Mouse (Mus musculus) CH12.LX (cell line): ENCODE measurements at regions not wholly inside any gene's neighbourhood (a gene's known extent, or its start where the extent isn't known, plus 50 kb on each side); places are given as distances from the start of the nearest gene placed in this dataset.

Experiments
- DNase-seq: peaks from one replicate; pipeline ENCODE4 v3.0.0-alpha.2; 2013; ENCODE audit errors: extremely low read depth
- H3K27ac ChIP-seq: 2 replicates; pipeline ENCODE4 v1.5.1; 2012; ENCODE audit warnings: low read depth, mild to moderate bottlenecking, control low read depth, moderate library complexity; ENCODE audit not compliant: insufficient read depth
- H3K27me3 ChIP-seq: replicated peaks from 2 replicates; pipeline ENCODE3; 2012; ENCODE audit warnings: inconsistent platforms
- H3K36me3 ChIP-seq, 2 experiments: replicated peaks in 1 of 2; 2 replicates each; pipeline versions ENCODE3 to v1.6.1; 2012; ENCODE audit warnings: inconsistent platforms in 1 of 2, low read length in 1 of 2, mild to moderate bottlenecking in 1 of 2, mixed read lengths in 1 of 2, moderate library complexity in 1 of 2; ENCODE audit not compliant: control insufficient read depth in 1 of 2, insufficient read depth in 1 of 2
- H3K4me1 ChIP-seq, 2 experiments: 2 replicates each; pipeline ENCODE4 v1.6.1; 2012; ENCODE audit warnings: inconsistent platforms in 1 of 2, moderate library complexity in 1 of 2; ENCODE audit not compliant: insufficient read depth in 2 of 2, control insufficient read depth in 1 of 2
- H3K4me2 ChIP-seq: 2 replicates; pipeline ENCODE4 v1.6.1; 2012; ENCODE audit warnings: low read depth, mild to moderate bottlenecking, control low read depth; ENCODE audit not compliant: poor library complexity, insufficient read depth, severe bottlenecking
- H3K4me3 ChIP-seq, 3 experiments: fragments of 150-350 bp in 1 of 3; sonication (generic) in 1 of 3; replicated peaks in 1 of 3; 2 replicates each; pipeline versions ENCODE3 to v1.5.1; 2011 to 2012; ENCODE audit warnings: low read depth in 2 of 3, low read length in 2 of 3, mild to moderate bottlenecking in 2 of 3, moderate library complexity in 2 of 3, control low read depth in 1 of 3, improper control_type of control experiment in 1 of 3, inconsistent platforms in 1 of 3, mixed read lengths in 1 of 3; ENCODE audit not compliant: poor library complexity in 1 of 3
- H3K79me2 ChIP-seq: replicated peaks from 2 replicates; pipeline ENCODE4 v1.6.1; 2012; ENCODE audit warnings: mild to moderate bottlenecking, moderate library complexity; ENCODE audit not compliant: control insufficient read depth, poor library complexity, insufficient read depth, severe bottlenecking; ENCODE audit errors: extremely low read depth
- H3K9ac ChIP-seq: 2 replicates; pipeline ENCODE4 v1.6.1; 2012; ENCODE audit warnings: low read depth, mild to moderate bottlenecking, control low read depth, moderate library complexity; ENCODE audit not compliant: insufficient read depth
- H3K9me3 ChIP-seq: replicated peaks from 2 replicates; pipeline ENCODE3; 2012; ENCODE audit warnings: low read length, inconsistent platforms, mixed read lengths
- CTCF ChIP-seq, 2 experiments: IDR thresholded peaks in 1 of 2; conservative IDR thresholded peaks in 1 of 2; 2 replicates each; pipeline ENCODE4 v1.5.1; 2011 to 2012; ENCODE audit warnings: low read depth in 2 of 2, low read length in 2 of 2, improper control_type of control experiment in 1 of 2, inconsistent platforms in 1 of 2, mild to moderate bottlenecking in 1 of 2, moderate library complexity in 1 of 2
- IRF4 ChIP-seq: IDR thresholded peaks from 2 replicates; pipeline ENCODE4 v1.6.1; 2014; ENCODE audit warnings: low read depth, mild to moderate bottlenecking, inconsistent platforms, low read length, improper control_type of control experiment
- JUN ChIP-seq: IDR thresholded peaks from 2 replicates; pipeline ENCODE4 v1.6.1; 2011; ENCODE audit warnings: low read depth, mild to moderate bottlenecking, low read length, improper control_type of control experiment, moderate library complexity; ENCODE audit not compliant: insufficient read depth
- KAT2A ChIP-seq: IDR thresholded peaks from 2 replicates; pipeline ENCODE4 v1.6.1; 2012; ENCODE audit warnings: low read length, improper control_type of control experiment, inconsistent platforms; ENCODE audit not compliant: insufficient replicate concordance
- MAX ChIP-seq: IDR thresholded peaks from 2 replicates; pipeline ENCODE4 v1.6.1; 2011; ENCODE audit warnings: low read length, improper control_type of control experiment
- MAZ ChIP-seq: IDR thresholded peaks from 2 replicates; pipeline ENCODE4 v1.6.1; 2012; ENCODE audit warnings: low read depth, mild to moderate bottlenecking, inconsistent platforms, low read length, improper control_type of control experiment, moderate library complexity
- NELFE ChIP-seq: IDR thresholded peaks from 2 replicates; pipeline ENCODE4 v1.6.1; 2011; ENCODE audit warnings: low read depth, low read length, improper control_type of control experiment
- NRF1 ChIP-seq: IDR thresholded peaks from 2 replicates; pipeline ENCODE4 v1.6.1; 2014; ENCODE audit warnings: low read depth, mild to moderate bottlenecking, inconsistent platforms, low read length, improper control_type of control experiment, moderate library complexity
- POLR2AphosphoS2 ChIP-seq: IDR thresholded peaks from 2 replicates; pipeline ENCODE4 v1.6.1; 2011; ENCODE audit warnings: low read depth, low read length, improper control_type of control experiment
- RAD21 ChIP-seq: IDR thresholded peaks from 2 replicates; pipeline ENCODE4 v1.6.1; 2011; ENCODE audit warnings: low read depth, mild to moderate bottlenecking, low read length, improper control_type of control experiment, moderate library complexity
- SIN3A ChIP-seq: IDR thresholded peaks from 2 replicates; pipeline ENCODE4 v1.6.1; 2012; ENCODE audit warnings: low read length, improper control_type of control experiment, inconsistent platforms
- SMC3 ChIP-seq: IDR thresholded peaks from 2 replicates; pipeline ENCODE4 v1.6.1; 2011; ENCODE audit warnings: low read depth, low read length, improper control_type of control experiment
- TCF12 ChIP-seq: IDR thresholded peaks from 2 replicates; pipeline ENCODE4 v1.6.1; 2014; ENCODE audit warnings: low read depth, mild to moderate bottlenecking, inconsistent platforms, low read length, improper control_type of control experiment
- ZC3H11A ChIP-seq: IDR thresholded peaks from 2 replicates; pipeline ENCODE4 v1.6.1; 2012; ENCODE audit warnings: low read depth, mild to moderate bottlenecking, inconsistent platforms, low read length, improper control_type of control experiment
- ZKSCAN1 ChIP-seq: IDR thresholded peaks from 2 replicates; pipeline ENCODE4 v1.6.1; 2012; ENCODE audit warnings: low read depth, inconsistent platforms, low read length, improper control_type of control experiment, borderline replicate concordance
- dilution Hi-C: fragments of 300-500 bp; cut with MboI; formaldehyde crosslinking; loops from 2 replicates; pipeline ENCODE4 v1.14.3; 2020; ENCODE audit warnings: low sequenced_read_pairs; ENCODE audit not compliant: extremely low pct_unique_long_range_greater_than_20kb, extremely low pct_ligation_motif_present
- in situ Hi-C: fragments of 300-500 bp; cut with MboI; formaldehyde crosslinking; loops from 3 replicates; pipeline ENCODE4 v1.14.3; 2019; ENCODE audit warnings: low sequenced_read_pairs, low pct_ligation_motif_present, low pct_unique_long_range_greater_than_20kb, mixed read lengths

DNA sequence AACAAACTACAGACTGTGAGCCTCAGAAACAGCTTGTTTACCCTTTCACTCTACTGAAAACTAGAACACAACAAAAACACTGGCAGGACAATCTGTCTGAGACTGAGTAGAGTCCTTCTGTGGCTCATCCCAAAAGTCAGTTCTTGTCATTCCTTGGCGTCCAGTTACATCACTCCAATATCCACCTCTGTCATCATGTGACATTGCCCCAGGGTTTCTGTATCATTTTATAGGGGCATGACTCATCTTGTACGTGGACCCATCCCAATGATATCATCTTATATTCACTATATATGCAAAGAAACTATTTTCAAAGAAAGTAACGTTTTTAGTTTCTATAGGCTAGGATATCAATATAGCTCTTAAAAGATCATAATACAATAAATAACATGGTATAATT lies 152.3 kb downstream of the Dkk2 start:
- dilution Hi-C loops (no loop called here), in situ Hi-C loops (no loop called here)
- H3K36me3 ChIP-seq, result no peaks in the 10 kb centered on the region
- H3K27ac ChIP-seq, result no peak overlapping the region
- H3K4me3 ChIP-seq, result no peak overlapping the region
- no peaks in the 10 kb centered on the region for H3K9me3 ChIP-seq
- DNase-seq, result no peak
- no peaks in the 10 kb centered on the region for H3K79me2 ChIP-seq
- H3K4me1 ChIP-seq, result no peaks in the 10 kb centered on the region
- TF ChIP-seq IRF4 (no peak), SMC3 (no peak), RAD21 (no peak), POLR2AphosphoS2 (no peak), SIN3A (no peak), NELFE (no peak), TCF12 (no peak)
- TF ChIP-seq, all 38 proteins: peak for 0
- Histone ChIP-seq H3K9ac (no peak overlapping the region), H3K4me2 (no peak overlapping the region), H3K27me3 (no peaks in the 10 kb centered on the region)

DNA sequence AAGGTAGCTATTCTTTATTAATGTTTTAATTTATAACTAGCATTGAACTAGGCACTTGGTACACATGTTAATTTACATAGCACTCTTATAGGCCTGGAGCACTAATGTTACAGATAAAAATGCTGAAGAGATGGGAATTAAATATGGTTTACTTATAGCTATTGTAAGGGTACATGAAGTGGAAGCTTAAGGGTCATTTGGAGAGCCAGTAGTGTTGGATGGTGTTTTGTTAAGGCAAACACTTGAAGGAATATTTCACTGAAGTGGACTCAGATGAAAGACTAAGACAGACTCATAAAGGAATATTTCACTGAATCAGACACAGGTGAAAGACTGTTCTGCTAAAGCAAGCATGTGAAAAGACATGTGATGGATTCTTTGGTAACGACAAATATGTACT lies 172.7 kb downstream of the Dkk2 start:
- Histone ChIP-seq H3K27ac (no peak overlapping the region), H3K9ac (no peak overlapping the region), H3K4me1 (no peaks in the 10 kb centered on the region), H3K9me3 (no peaks in the 10 kb centered on the region), H3K4me3 (no peak overlapping the region), H3K27me3 (no peaks in the 10 kb centered on the region), H3K36me3 (no peaks in the 10 kb centered on the region), H3K79me2 (no peaks in the 10 kb centered on the region), H3K4me2 (no peak overlapping the region)
- dilution Hi-C loops, result no loop called here
- in situ Hi-C loops, result no loop called here
- TF ChIP-seq NRF1 (no peak), ZC3H11A (no peak)
- DNase-seq, result no peak

DNA sequence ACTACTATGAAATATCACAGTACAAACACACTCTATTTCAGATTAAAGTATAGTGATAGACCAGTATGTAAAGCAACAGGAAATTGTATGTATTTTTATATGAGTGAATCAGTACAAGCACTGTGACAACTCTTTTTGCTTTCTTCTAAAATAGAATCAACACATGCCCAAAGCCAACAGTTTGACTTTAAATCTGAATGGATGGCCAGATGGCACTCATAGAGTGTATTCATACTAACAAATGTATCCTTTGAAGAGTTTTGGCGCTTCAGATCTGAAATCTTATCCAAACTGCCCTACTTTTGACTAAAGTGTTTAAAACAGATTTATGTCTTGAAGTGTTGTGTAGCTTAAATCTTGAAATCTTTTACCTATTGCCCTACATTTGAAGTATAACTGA lies 184.5 kb downstream of the Dkk2 start:
- Histone ChIP-seq H3K4me3 (no peak overlapping the region), H3K79me2 (no peaks in the 10 kb centered on the region), H3K27ac (no peak overlapping the region), H3K4me2 (no peak overlapping the region), H3K27me3 (no peaks in the 10 kb centered on the region), H3K9me3 (no peaks in the 10 kb centered on the region), H3K9ac (no peak overlapping the region), H3K4me1 (no peaks in the 10 kb centered on the region), H3K36me3 (no peaks in the 10 kb centered on the region)
- DNase-seq, result no peak
- TF ChIP-seq ZKSCAN1, result no peak
- no peak for TF ChIP-seq MAX
- no peak for TF ChIP-seq JUN
- no peak for TF ChIP-seq CTCF (conservative IDR thresholded peaks at IDR 0.05 in 1 of 2, IDR thresholded peaks at IDR 0.05 in 1 of 2; ENCODE audit: low read depth in 2 of 2, low read length in 2 of 2)
- no peak for TF ChIP-seq SMC3
- TF ChIP-seq MAZ, result no peak
- no peak for TF ChIP-seq SIN3A
- TF ChIP-seq IRF4, result no peak
- TF ChIP-seq KAT2A, result no peak
- in situ Hi-C loops (no loop called here), dilution Hi-C loops (no loop called here)
